Mouse (Mus musculus): Measurements from ENCODE around the gene 4930579F01Rik. TPM values are rescaled to one million over a fixed set of nuclear protein-coding genes. Genes with fewer than 3 reads are reported as not detected.

Gene 4930579F01Rik
- polyA plus RNA-seq, 1 experiment, result not detected

DNA sequence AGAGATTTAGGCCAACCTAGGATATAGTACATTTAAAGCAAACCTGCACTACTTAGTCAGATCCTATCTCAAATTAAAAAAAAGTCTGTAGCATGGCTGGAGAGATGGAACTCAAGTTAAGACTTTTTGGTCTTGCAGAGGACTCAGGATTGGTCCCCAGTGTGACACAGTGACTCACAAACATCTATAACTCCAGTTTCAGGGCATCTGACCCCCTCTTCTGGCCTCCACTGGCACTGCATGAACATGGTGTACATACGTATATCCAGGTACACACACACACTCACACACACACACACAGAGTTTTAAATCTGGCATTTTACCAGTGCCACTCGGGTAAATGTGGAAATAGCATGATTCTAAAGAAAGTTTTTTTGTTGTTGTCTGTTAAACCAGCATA lies 44.8 kb downstream of the 4930579F01Rik start:
- no peaks in the 10 kb centered on the region for H3K27me3 ChIP-seq (ENCODE audit: control insufficient read depth, insufficient read depth, low read length, poor library complexity, severe bottlenecking)
- H3K4me1 ChIP-seq (ENCODE audit: control insufficient read depth, insufficient read depth, low read length), result no peaks in the 10 kb centered on the region
- no peak overlapping the region for H3K27ac ChIP-seq (ENCODE audit: insufficient read depth, low read length)
- TF ChIP-seq EP300 (IDR thresholded peaks at IDR 0.05; ENCODE audit: insufficient read depth, low read depth, low read length), result no peak
- TF ChIP-seq POLR2A (IDR thresholded peaks at IDR 0.05; ENCODE audit: insufficient read depth, low read length), result no peak
- TF ChIP-seq CTCF (IDR thresholded peaks at IDR 0.05; ENCODE audit: low read depth, low read length), result no peak
- H3K4me3 ChIP-seq (ENCODE audit: low read depth, low read length), result no peak overlapping the region
- no peaks in the 10 kb centered on the region; the same call in 1 of the 2 replicates for H3K9me3 ChIP-seq (replicated peaks; ENCODE audit: control insufficient read depth, insufficient read depth, low read length, poor library complexity, severe bottlenecking)
- no peak overlapping the region for H3K9ac ChIP-seq (ENCODE audit: low read depth, poor library complexity, severe bottlenecking)
- H3K36me3 ChIP-seq (ENCODE audit: control insufficient read depth, insufficient read depth, low read length, poor library complexity, severe bottlenecking), result peaks cover 8% of the 10 kb centered on the region

DNA sequence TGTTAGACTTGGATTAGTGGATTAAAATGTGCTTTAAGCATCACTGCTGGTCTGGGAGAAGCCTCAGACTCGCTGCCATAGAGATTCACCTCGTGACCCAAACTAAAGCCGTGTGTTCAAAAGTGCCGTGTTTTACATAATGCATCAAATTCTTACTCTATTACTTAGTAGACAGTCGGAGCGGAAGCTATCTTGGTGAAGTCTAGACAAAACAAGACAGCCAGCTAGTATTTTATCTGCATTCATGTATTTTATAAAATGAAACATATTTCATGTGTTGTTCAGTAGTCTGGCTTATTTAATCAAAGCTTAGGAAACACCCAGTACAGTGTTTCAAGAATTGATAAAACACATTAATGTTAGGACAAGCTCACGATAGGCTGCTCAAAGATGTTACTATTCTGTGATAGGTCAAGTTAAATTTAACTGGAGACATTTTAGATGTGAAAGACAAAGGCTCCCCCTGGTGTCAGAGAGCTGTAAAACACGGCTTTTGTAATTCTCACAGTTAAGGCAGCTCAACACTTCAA lies 48.9 kb downstream of the 4930579F01Rik start, which contains the start of gene Mttp:
TSS of gene Mttp (minus strand) at position 327 of the 530 bp plus-strand sequence.
- Histone ChIP-seq H3K4me3 (ENCODE audit: low read depth, low read length) (peak within 1 kb of the TSS; percentile 92), H3K27me3 (ENCODE audit: control insufficient read depth, insufficient read depth, low read length, poor library complexity, severe bottlenecking) (no peaks in the 10 kb centered on the region), H3K27ac (ENCODE audit: insufficient read depth, low read length) (peak within 1 kb of the TSS; percentile 99), H3K36me3 (ENCODE audit: control insufficient read depth, insufficient read depth, low read length, poor library complexity, severe bottlenecking) (peaks cover 8% of the 10 kb centered on the region), H3K9ac (ENCODE audit: low read depth, poor library complexity, severe bottlenecking) (peak within 1 kb of the TSS; percentile 90), H3K9me3 (replicated peaks; ENCODE audit: control insufficient read depth, insufficient read depth, low read length, poor library complexity, severe bottlenecking) (no peaks in the 10 kb centered on the region; the same call in 1 of the 2 replicates), H3K4me1 (ENCODE audit: control insufficient read depth, insufficient read depth, low read length) (no peaks in the 10 kb centered on the region)
- no peak for TF ChIP-seq POLR2A (IDR thresholded peaks at IDR 0.05; ENCODE audit: insufficient read depth, low read length)
- no peak for TF ChIP-seq EP300 (IDR thresholded peaks at IDR 0.05; ENCODE audit: insufficient read depth, low read depth, low read length)
- peak; percentile 3 for TF ChIP-seq CTCF (IDR thresholded peaks at IDR 0.05; ENCODE audit: low read depth, low read length)

DNA sequence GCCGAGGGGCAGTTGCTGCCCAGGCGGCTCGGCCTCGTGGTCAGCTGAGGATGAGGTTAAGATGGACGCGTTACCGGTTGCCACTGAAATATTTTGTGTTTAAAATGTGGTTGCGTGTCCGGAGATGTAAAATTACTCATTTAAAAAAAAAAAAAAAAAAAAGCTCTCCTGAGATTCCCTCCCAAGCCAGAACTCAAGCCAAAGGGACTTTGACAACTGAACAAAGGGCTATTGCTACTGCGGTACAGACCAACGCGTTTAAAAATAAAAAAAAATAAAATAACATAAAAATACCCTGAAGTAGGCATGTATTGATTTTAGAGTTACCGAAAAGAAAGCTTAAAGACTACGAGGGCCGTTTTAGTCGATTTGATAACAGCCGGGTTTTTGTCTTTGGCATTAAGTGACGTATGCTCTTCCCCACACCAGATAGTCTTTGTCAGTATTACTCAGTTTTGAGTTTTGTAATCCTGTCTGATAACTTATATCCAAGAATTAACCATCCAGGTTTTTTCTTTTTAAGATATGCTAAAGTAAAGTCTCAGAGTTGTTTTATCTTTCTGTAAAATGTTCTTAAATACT lies 49.5 kb downstream of the 4930579F01Rik start:
- Histone ChIP-seq H3K9ac (ENCODE audit: low read depth, poor library complexity, severe bottlenecking) (peak overlapping the region; percentile 90), H3K4me1 (ENCODE audit: control insufficient read depth, insufficient read depth, low read length) (no peaks in the 10 kb centered on the region), H3K36me3 (ENCODE audit: control insufficient read depth, insufficient read depth, low read length, poor library complexity, severe bottlenecking) (peaks cover 5% of the 10 kb centered on the region), H3K4me3 (ENCODE audit: low read depth, low read length) (peak overlapping the region; percentile 92), H3K9me3 (replicated peaks; ENCODE audit: control insufficient read depth, insufficient read depth, low read length, poor library complexity, severe bottlenecking) (no peaks in the 10 kb centered on the region; the same call in 1 of the 2 replicates), H3K27ac (ENCODE audit: insufficient read depth, low read length) (peak overlapping the region; percentile 99), H3K27me3 (ENCODE audit: control insufficient read depth, insufficient read depth, low read length, poor library complexity, severe bottlenecking) (no peaks in the 10 kb centered on the region)
- TF ChIP-seq CTCF (IDR thresholded peaks at IDR 0.05; ENCODE audit: low read depth, low read length), result no peak

DNA sequence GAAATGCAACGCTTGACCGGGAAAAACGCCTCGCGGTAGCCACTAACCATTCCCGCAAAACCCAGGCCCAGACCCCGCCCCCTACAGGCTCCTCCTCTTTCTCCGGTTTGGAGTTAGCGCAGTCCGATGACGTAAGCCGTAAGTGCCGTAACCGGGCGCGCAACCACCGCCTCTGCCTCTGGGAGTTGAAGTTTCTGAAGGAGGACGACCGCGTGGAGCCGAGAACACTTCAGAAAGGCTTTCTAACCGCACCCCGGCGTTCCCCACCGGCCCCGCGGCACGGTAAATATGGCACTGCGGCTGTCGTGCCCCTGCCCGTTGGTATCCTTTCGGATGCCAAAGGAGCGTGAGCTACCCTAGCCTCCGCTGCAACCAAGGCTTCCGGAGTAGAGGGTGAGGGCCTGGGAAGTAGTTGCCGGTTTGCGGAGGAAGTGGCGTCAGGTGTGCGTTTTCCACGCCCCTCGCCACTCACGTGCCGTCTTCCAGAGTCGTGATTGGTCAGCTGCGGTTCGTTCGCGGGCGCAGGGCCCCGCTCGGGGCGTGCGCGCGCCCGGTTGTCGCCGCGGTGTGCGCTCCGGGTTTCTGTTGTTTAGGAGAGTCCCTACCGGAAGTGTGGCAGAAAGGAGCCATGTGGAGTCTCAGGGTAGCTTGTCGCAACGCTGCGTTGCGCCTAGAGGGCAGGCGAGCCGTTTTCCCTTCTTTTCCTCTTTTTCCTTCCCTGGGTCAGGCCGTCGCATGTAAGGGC lies 50.1 kb downstream of the 4930579F01Rik start, which contains the start of gene Trmt10a:
TSS of gene Trmt10a (plus strand) at position 134 of the 745 bp plus-strand sequence.
- H3K9ac ChIP-seq (ENCODE audit: low read depth, poor library complexity, severe bottlenecking), result peak within 1 kb of the TSS; percentile 90
- peak within 1 kb of the TSS; percentile 99 for H3K27ac ChIP-seq (ENCODE audit: insufficient read depth, low read length)
- H3K4me3 ChIP-seq (ENCODE audit: low read depth, low read length), result peak within 1 kb of the TSS; percentile 84
- no peak for TF ChIP-seq CTCF (IDR thresholded peaks at IDR 0.05; ENCODE audit: low read depth, low read length)
- 0 out of 2 replicates have a peak, but pooled peaks have one; percentile 56 for TF ChIP-seq EP300 (IDR thresholded peaks at IDR 0.05; ENCODE audit: insufficient read depth, low read depth, low read length)
- peak; percentile 44 for TF ChIP-seq POLR2A (IDR thresholded peaks at IDR 0.05; ENCODE audit: insufficient read depth, low read length)
- no peaks in the 10 kb centered on the region for H3K36me3 ChIP-seq (ENCODE audit: control insufficient read depth, insufficient read depth, low read length, poor library complexity, severe bottlenecking)
- no peaks in the 10 kb centered on the region for H3K4me1 ChIP-seq (ENCODE audit: control insufficient read depth, insufficient read depth, low read length)
- H3K27me3 ChIP-seq (ENCODE audit: control insufficient read depth, insufficient read depth, low read length, poor library complexity, severe bottlenecking), result no peaks in the 10 kb centered on the region
- H3K9me3 ChIP-seq (replicated peaks; ENCODE audit: control insufficient read depth, insufficient read depth, low read length, poor library complexity, severe bottlenecking), result no peaks in the 10 kb centered on the region

DNA sequence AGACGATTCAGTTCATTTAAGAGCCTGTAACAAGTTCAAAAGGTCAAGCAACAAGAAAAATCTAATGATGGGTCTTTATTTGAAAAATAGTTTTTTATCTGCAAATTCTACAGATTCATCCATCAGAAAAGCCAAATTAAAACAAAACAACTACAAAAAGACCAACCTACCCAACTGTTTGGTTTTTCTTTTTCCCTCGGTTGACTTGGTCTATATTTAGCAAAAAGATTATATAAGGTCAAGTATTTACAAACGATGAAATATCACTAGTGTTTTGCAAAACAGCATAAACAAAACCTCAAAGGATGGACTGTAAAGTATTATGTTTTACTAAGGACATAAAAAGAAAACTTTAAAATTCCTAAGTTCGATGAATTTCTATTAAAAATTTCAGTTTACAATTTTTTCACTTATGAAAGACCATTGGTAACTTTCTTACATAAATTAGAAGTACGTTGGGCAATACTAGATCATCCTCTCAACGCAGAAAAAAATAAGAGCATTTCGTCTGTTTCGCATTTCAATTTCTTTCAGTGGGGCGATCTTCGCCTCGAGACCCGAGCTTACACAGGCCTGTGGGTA lies 50.8 kb downstream of the 4930579F01Rik start:
- Histone ChIP-seq H3K4me3 (ENCODE audit: low read depth, low read length) (peak overlapping the region; percentile 83), H3K27ac (ENCODE audit: insufficient read depth, low read length) (peak overlapping the region; percentile 69), H3K4me1 (ENCODE audit: control insufficient read depth, insufficient read depth, low read length) (no peaks in the 10 kb centered on the region), H3K9me3 (replicated peaks; ENCODE audit: control insufficient read depth, insufficient read depth, low read length, poor library complexity, severe bottlenecking) (no peaks in the 10 kb centered on the region), H3K9ac (ENCODE audit: low read depth, poor library complexity, severe bottlenecking) (peak overlapping the region; percentile 90), H3K27me3 (ENCODE audit: control insufficient read depth, insufficient read depth, low read length, poor library complexity, severe bottlenecking) (no peaks in the 10 kb centered on the region), H3K36me3 (ENCODE audit: control insufficient read depth, insufficient read depth, low read length, poor library complexity, severe bottlenecking) (no peaks in the 10 kb centered on the region)
- no peak for TF ChIP-seq EP300 (IDR thresholded peaks at IDR 0.05; ENCODE audit: insufficient read depth, low read depth, low read length)

Measured in ES-Bruce4 (cell line).